Comparison of ENCODE assay signal across 15 mouse cellular contexts in genomic region chr1:190723926-190724430, GRCm38 (mm10).
DNase-seq lines count a peak whose midpoint lies in the region; ATAC-seq lines count a peak whose summit lies in the region.
"Had no signal": no experiment of that assay in that cellular context is flagged by ENCODE, and none has a peak within 500 bp of the region (broad histone marks: within the 10 kb centered on the region; RNA-seq: fewer than 3 reads in every experiment).

No protein-coding gene starts in this region.

- H3K36me3 ChIP-seq in forebrain, embryonic 14.5 days (ENCODE audit: control insufficient read depth, insufficient read depth, low read length) = no peaks in the 10 kb centered on the region
- H3K36me3 ChIP-seq in hindbrain, embryonic 13.5 days = no peaks in the 10 kb centered on the region
- no peaks in the 10 kb centered on the region for H3K36me3 ChIP-seq in midbrain, embryonic 15.5 days (replicated peaks)
- no peaks in the 10 kb centered on the region for H3K36me3 ChIP-seq in heart, embryonic 12.5 days
- H3K36me3 ChIP-seq: embryonic facial prominence, embryonic 10.5 days; limb, embryonic 13.5 days had no signal

- no peak overlapping the region for H3K9ac ChIP-seq in forebrain, embryonic 14.5 days (ENCODE audit: low read length)
- H3K9ac ChIP-seq in hindbrain, embryonic 13.5 days = no peak overlapping the region
- H3K9ac ChIP-seq in midbrain, embryonic 15.5 days = no peak overlapping the region
- H3K9ac ChIP-seq in heart, embryonic 12.5 days = no peak overlapping the region
- H3K9ac ChIP-seq: limb, embryonic 13.5 days; liver, embryonic 14.5 days had no signal

- ATAC-seq in forebrain, embryonic 14.5 days = no peak
- ATAC-seq in hindbrain, embryonic 13.5 days (ENCODE audit: low FRiP score) = no peak
- no peak for ATAC-seq in midbrain, embryonic 15.5 days (replicated peaks)
- no peak for ATAC-seq in heart, embryonic 12.5 days (ENCODE audit: insufficient number of reproducible peaks, low FRiP score)

- DNase-seq in layer of hippocampus, postnatal 10 days (ENCODE audit: low spot score in 2 of 2) = peak; percentile 24 to 26
- DNase-seq in layer of hippocampus, adult 18-20 months (ENCODE audit: low spot score in 2 of 2) = no peak
- peak; percentile 29 for DNase-seq in forebrain, embryonic 14.5 days (ENCODE audit: low spot score)
- no peak for DNase-seq in gastrocnemius, adult 18-20 months (ENCODE audit: low spot score)
- DNase-seq: gastrocnemius, postnatal 25 days; heart, postnatal 4 days; kidney, adult 11 months had no signal

- no peaks in the 10 kb centered on the region for H3K9me3 ChIP-seq in forebrain, embryonic 14.5 days (replicated peaks; ENCODE audit: control insufficient read depth, low read length)
- no peaks in the 10 kb centered on the region for H3K9me3 ChIP-seq in hindbrain, embryonic 13.5 days
- H3K9me3 ChIP-seq in midbrain, embryonic 15.5 days = no peaks in the 10 kb centered on the region
- H3K9me3 ChIP-seq in heart, embryonic 12.5 days (replicated peaks) = no peaks in the 10 kb centered on the region
- H3K9me3 ChIP-seq: embryonic facial prominence, embryonic 10.5 days; limb, embryonic 13.5 days had no signal

- peak overlapping the region; percentile 55; the same call in 1 of the 2 replicates for H3K27ac ChIP-seq in forebrain, embryonic 14.5 days (ENCODE audit: low read depth, low read length)
- H3K27ac ChIP-seq in hindbrain, embryonic 13.5 days = peak overlapping the region; percentile 61; the same call in 1 of the 2 replicates
- H3K27ac ChIP-seq in midbrain, embryonic 15.5 days = 0 out of 2 replicates have a peak overlapping the region, but pooled peaks have one; percentile 26
- H3K27ac ChIP-seq in heart, embryonic 12.5 days (ENCODE audit: poor library complexity, severe bottlenecking) = no peak overlapping the region
- H3K27ac ChIP-seq: embryonic facial prominence, embryonic 10.5 days; kidney, postnatal 0 days; limb, embryonic 13.5 days; liver, embryonic 14.5 days had no signal

- no peak overlapping the region for H3K4me2 ChIP-seq in forebrain, embryonic 14.5 days (ENCODE audit: low read length)
- H3K4me2 ChIP-seq in hindbrain, embryonic 13.5 days = no peak overlapping the region
- H3K4me2 ChIP-seq in midbrain, embryonic 15.5 days = no peak overlapping the region
- H3K4me2 ChIP-seq in heart, embryonic 12.5 days = no peak overlapping the region
- H3K4me2 ChIP-seq: heart, embryonic 11.5 days; limb, embryonic 13.5 days had no signal

- peaks cover 32% of the 10 kb centered on the region for H3K4me1 ChIP-seq in forebrain, embryonic 14.5 days (ENCODE audit: control insufficient read depth, insufficient read depth, low read length)
- peaks cover 41% of the 10 kb centered on the region for H3K4me1 ChIP-seq in hindbrain, embryonic 13.5 days (replicated peaks)
- H3K4me1 ChIP-seq in midbrain, embryonic 15.5 days = peaks cover 18% of the 10 kb centered on the region
- peaks cover 15% of the 10 kb centered on the region for H3K4me1 ChIP-seq in heart, embryonic 12.5 days (replicated peaks)

- H3K27me3 ChIP-seq in forebrain, embryonic 14.5 days (replicated peaks; ENCODE audit: control insufficient read depth, insufficient read depth, low read length) = no peaks in the 10 kb centered on the region
- 0 out of 2 replicates have a peak, but pooled peaks cover 3% of the 10 kb centered on the region for H3K27me3 ChIP-seq in hindbrain, embryonic 13.5 days
- no peaks in the 10 kb centered on the region for H3K27me3 ChIP-seq in midbrain, embryonic 15.5 days (replicated peaks)
- H3K27me3 ChIP-seq in heart, embryonic 12.5 days (replicated peaks) = no peaks in the 10 kb centered on the region
- H3K27me3 ChIP-seq: limb, embryonic 13.5 days had no signal

- 66% methylated on average over 7 of the region's 7 CpGs for WGBS in forebrain, embryonic 14.5 days
- WGBS in hindbrain, embryonic 13.5 days = 67% methylated on average over 7 of the region's 7 CpGs
- 63% methylated on average over 7 of the region's 7 CpGs for WGBS in midbrain, embryonic 15.5 days
- WGBS in heart, embryonic 12.5 days = 76% methylated on average over 7 of the region's 7 CpGs

- no peak overlapping the region for H3K4me3 ChIP-seq in forebrain, embryonic 14.5 days (ENCODE audit: low read depth, low read length)
- H3K4me3 ChIP-seq in hindbrain, embryonic 13.5 days = no peak overlapping the region
- H3K4me3 ChIP-seq in midbrain, embryonic 15.5 days = no peak overlapping the region
- no peak overlapping the region for H3K4me3 ChIP-seq in heart, embryonic 12.5 days
- H3K4me3 ChIP-seq: embryonic facial prominence, embryonic 10.5 days; limb, embryonic 13.5 days had no signal

Comparison
In these comparisons a context has a peak if more than half of its experiments do, and no peak if none do; other contexts are left out.
1. DNase-seq: peak in layer of hippocampus, postnatal 10 days (2 of 2) and forebrain, embryonic 14.5 days (single experiment); none in layer of hippocampus, adult 18-20 months (0 of 2) and gastrocnemius, adult 18-20 months (single experiment).